Mouse (Mus musculus): ENCODE measurements around the gene Nub1. TPM values are rescaled to one million over a fixed set of nuclear protein-coding genes. Genes with fewer than 3 reads are reported as not detected.

Nub1 gene
- total and polyA plus RNA-seq, 2 experiments from 2014 or later = 33.8 to 42.5 TPM

- no peak overlapping the region for H3K9ac ChIP-seq (replicated peaks; ENCODE audit: low read length)
- H3K27ac ChIP-seq = no peak overlapping the region
- no peak overlapping the region for H3K4me3 ChIP-seq (ENCODE audit: low read length)
- ATAC-seq (no peak), DNase-seq (ENCODE audit: low spot score) (no peak)
- no peak for TF ChIP-seq CTCF (IDR thresholded peaks at IDR 0.05; ENCODE audit: low read depth)
- WGBS = 83% methylated on average over 6 of the region's 6 CpGs
- no peaks in the 10 kb centered on the region for H3K27me3 ChIP-seq (ENCODE audit: insufficient read depth, low read length)
- H3K4me1 ChIP-seq (ENCODE audit: insufficient read depth, low read length) = no peaks in the 10 kb centered on the region
- no peak overlapping the region for H3K4me2 ChIP-seq (ENCODE audit: low read depth, low read length)
- no peaks in the 10 kb centered on the region for H3K36me3 ChIP-seq (ENCODE audit: insufficient read depth, low read length)
- no peaks in the 10 kb centered on the region for H3K9me3 ChIP-seq (ENCODE audit: low read length)
Observed at GRCm38 (mm10) chr5:24651356-24651755, 34.0 kb upstream of the Nub1 start.

DNA sequence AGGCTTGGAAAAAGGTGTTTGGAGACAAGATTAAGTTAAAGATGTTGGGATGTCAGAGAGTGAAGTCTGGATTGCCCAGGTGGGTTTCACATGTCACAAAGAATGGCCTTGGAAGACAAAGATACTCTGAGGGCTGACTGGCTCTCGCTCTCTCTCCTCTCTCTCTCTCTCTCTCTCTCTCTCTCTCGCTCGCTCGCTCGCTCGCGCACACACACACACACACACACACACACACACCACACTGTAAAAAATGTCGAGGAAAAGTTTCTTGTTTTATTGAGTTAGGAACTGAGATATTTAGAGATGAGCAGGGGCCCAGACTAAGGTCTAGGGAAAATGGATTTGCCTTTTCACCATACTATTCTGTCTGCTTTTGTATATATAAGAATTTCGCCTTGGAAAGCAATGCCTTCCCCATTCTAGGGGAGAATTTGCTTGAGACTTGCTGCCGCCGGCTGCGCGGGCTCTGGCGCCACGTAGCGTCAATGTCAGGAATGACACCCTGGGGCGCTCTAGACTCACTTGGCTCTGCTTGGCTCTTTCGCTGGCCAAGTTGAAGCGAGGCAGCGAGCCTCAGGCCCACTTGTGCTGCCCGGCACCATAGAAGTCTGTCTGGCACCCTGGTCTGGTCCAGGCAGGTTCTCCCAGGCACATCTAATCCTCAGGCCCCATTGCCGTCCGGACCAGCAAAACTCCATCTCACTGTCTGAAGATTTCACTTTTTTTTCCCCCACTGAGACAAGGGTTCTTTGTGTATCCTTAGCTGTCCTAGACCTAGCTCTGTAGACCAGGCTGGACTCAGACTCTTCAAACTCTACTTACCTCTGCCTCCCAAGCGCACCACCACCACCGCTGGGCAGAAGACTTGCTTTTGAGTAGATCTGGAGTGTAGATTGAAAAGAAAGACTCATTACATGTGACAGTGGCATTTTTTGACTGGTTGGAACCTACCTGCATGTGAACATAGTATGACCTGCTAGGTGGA is 33.3 kb upstream of the Nub1 start:
- Histone ChIP-seq H3K27ac (no peak overlapping the region), H3K9ac (replicated peaks; ENCODE audit: low read length) (no peak overlapping the region), H3K4me3 (ENCODE audit: low read length) (no peak overlapping the region), H3K27me3 (ENCODE audit: insufficient read depth, low read length) (no peaks in the 10 kb centered on the region), H3K9me3 (ENCODE audit: low read length) (no peaks in the 10 kb centered on the region), H3K4me2 (ENCODE audit: low read depth, low read length) (no peak overlapping the region), H3K36me3 (ENCODE audit: insufficient read depth, low read length) (no peaks in the 10 kb centered on the region), H3K4me1 (ENCODE audit: insufficient read depth, low read length) (no peaks in the 10 kb centered on the region)
- WGBS = 20% methylated on average over 25 of the region's 25 CpGs
- TF ChIP-seq CTCF (IDR thresholded peaks at IDR 0.05; ENCODE audit: low read depth) = peak; percentile 98
- ATAC-seq = peak; percentile 87
- DNase-seq (ENCODE audit: low spot score) = peak; percentile 92

DNA sequence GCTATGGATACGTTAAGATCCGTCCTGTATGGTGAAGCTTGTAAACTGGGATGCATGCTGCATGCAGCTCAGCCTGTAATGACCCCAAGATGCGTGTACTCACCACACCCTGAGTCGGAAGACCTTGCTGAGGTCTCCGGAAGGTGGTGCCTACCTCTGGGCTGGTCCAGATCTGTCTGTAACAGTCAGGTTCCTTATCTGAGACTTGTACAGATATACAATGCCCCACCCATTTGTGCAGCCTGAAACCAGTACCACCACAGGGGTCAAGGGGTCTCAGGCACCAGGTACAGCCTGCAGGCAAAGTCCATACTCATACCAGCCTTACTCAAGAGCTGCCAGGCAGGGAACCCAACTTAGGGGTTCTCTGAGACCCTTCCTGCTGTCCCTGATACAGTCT is 32.6 kb upstream of the Nub1 start:
- no peak for ATAC-seq
- 96% methylated on average over 5 of the region's 5 CpGs for WGBS

GRCm38 (mm10) chr5:24654491-24654890 is 30.8 kb upstream of the Nub1 start:
- TF ChIP-seq CTCF (IDR thresholded peaks at IDR 0.05; ENCODE audit: low read depth) = no peak
- H3K27me3 ChIP-seq (ENCODE audit: insufficient read depth, low read length) = no peaks in the 10 kb centered on the region
- no peak overlapping the region for H3K4me2 ChIP-seq (ENCODE audit: low read depth, low read length)
- DNase-seq (ENCODE audit: low spot score) = no peak
- no peak for ATAC-seq
- no peak overlapping the region for H3K4me3 ChIP-seq (ENCODE audit: low read length)
- no peaks in the 10 kb centered on the region for H3K4me1 ChIP-seq (ENCODE audit: insufficient read depth, low read length)
- H3K9ac ChIP-seq (replicated peaks; ENCODE audit: low read length) = no peak overlapping the region
- H3K9me3 ChIP-seq (ENCODE audit: low read length) = no peaks in the 10 kb centered on the region
- no peak overlapping the region for H3K27ac ChIP-seq
- 83% methylated on average over 6 of the region's 6 CpGs for WGBS
- H3K36me3 ChIP-seq (ENCODE audit: insufficient read depth, low read length) = no peaks in the 10 kb centered on the region

More for the DNA sequence above, 32.6 kb upstream of the Nub1 start:
- no peaks in the 10 kb centered on the region for H3K27me3 ChIP-seq (ENCODE audit: insufficient read depth, low read length)
- H3K4me1 ChIP-seq (ENCODE audit: insufficient read depth, low read length) = no peaks in the 10 kb centered on the region
- no peak overlapping the region for H3K4me3 ChIP-seq (ENCODE audit: low read length)
- TF ChIP-seq CTCF (IDR thresholded peaks at IDR 0.05; ENCODE audit: low read depth) = no peak
- no peak for DNase-seq (ENCODE audit: low spot score)
- H3K9me3 ChIP-seq (ENCODE audit: low read length) = no peaks in the 10 kb centered on the region
- no peaks in the 10 kb centered on the region for H3K36me3 ChIP-seq (ENCODE audit: insufficient read depth, low read length)
- no peak overlapping the region for H3K4me2 ChIP-seq (ENCODE audit: low read depth, low read length)
- no peak overlapping the region for H3K9ac ChIP-seq (replicated peaks; ENCODE audit: low read length)
- H3K27ac ChIP-seq = no peak overlapping the region

GRCm38 (mm10) chr5:24657113-24657512 is 28.2 kb upstream of the Nub1 start:
- Histone ChIP-seq H3K4me2 (ENCODE audit: low read depth, low read length) (no peak overlapping the region), H3K9me3 (ENCODE audit: low read length) (no peaks in the 10 kb centered on the region), H3K27me3 (ENCODE audit: insufficient read depth, low read length) (no peaks in the 10 kb centered on the region), H3K4me1 (ENCODE audit: insufficient read depth, low read length) (no peaks in the 10 kb centered on the region), H3K9ac (replicated peaks; ENCODE audit: low read length) (no peak overlapping the region), H3K27ac (no peak overlapping the region), H3K36me3 (ENCODE audit: insufficient read depth, low read length) (no peaks in the 10 kb centered on the region), H3K4me3 (ENCODE audit: low read length) (no peak overlapping the region)
- WGBS = 18% methylated on average over 2 of the region's 2 CpGs
- no peak for TF ChIP-seq CTCF (IDR thresholded peaks at IDR 0.05; ENCODE audit: low read depth)
- DNase-seq (ENCODE audit: low spot score) = peak; percentile 68
- ATAC-seq = peak; percentile 61

DNA sequence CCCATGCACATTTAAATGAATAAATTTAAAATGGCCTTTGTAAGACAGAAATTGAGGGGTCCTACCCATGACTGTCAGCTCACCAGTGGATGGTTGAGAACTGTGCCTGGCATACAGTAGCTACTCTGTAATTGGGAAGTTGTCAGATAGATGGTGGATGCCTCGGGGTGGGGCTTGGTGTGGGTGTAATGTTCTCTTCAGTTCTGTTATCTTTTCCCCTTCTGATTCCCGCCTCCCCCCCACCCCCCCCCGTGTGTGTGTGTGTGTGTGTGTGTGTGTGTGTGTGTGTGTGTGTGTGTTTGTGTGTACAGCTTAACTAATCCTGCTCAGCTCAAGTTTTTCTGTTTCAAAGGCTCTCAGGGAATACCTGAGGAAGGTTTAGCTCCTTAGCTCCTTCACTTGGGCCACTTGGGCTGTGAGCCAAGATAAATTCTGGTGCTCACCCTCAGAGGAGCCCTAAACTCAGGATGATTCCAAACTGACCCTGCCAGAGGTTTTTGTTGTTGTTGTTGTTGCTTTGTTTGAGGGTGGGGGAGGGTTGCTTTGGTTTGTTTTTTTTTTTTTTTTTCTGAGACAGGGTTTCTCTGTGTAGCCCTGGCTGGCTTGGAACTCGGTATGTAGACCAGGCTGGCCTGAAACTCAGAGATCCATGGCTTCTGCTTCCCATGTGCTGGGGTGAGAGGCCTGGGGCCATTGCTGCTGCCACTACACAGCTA is 25.5 kb upstream of the Nub1 start:
- no peak for ATAC-seq
- TF ChIP-seq CTCF (IDR thresholded peaks at IDR 0.05; ENCODE audit: low read depth) = no peak

More for the DNA sequence above, 25.5 kb upstream of the Nub1 start:
- no peak for DNase-seq (ENCODE audit: low spot score)
- no peaks in the 10 kb centered on the region for H3K9me3 ChIP-seq (ENCODE audit: low read length)
- no peak overlapping the region for H3K27ac ChIP-seq
- H3K9ac ChIP-seq (replicated peaks; ENCODE audit: low read length) = no peak overlapping the region
- no peaks in the 10 kb centered on the region for H3K4me1 ChIP-seq (ENCODE audit: insufficient read depth, low read length)
- H3K4me3 ChIP-seq (ENCODE audit: low read length) = no peak overlapping the region
- no peaks in the 10 kb centered on the region for H3K36me3 ChIP-seq (ENCODE audit: insufficient read depth, low read length)
- 72% methylated on average over 4 of the region's 4 CpGs for WGBS
- no peak overlapping the region for H3K4me2 ChIP-seq (ENCODE audit: low read depth, low read length)
- H3K27me3 ChIP-seq (ENCODE audit: insufficient read depth, low read length) = no peaks in the 10 kb centered on the region
